Mouse (Mus musculus) G1E-ER4 (cell line): ENCODE data around the gene Aldh3b3. TPM values are rescaled to one million over a fixed set of nuclear protein-coding genes. Genes with fewer than 3 reads are reported as not detected.

Experiments
- GATA1 ChIP-seq: IDR thresholded peaks from one replicate; pipeline ENCODE4 v1.8.0; 2012; ENCODE audit warnings: low read length, inconsistent platforms
- polyA plus RNA-seq: library from polyadenylated mRNA; stranded (reverse); fragments of >175 nt; gene quantifications from 2 replicates; pipeline ENCODE4 v1.2.3, GENCODE M21; 2012

Aldh3b3 gene
- polyA plus RNA-seq, 1 experiment = not detected

DNA sequence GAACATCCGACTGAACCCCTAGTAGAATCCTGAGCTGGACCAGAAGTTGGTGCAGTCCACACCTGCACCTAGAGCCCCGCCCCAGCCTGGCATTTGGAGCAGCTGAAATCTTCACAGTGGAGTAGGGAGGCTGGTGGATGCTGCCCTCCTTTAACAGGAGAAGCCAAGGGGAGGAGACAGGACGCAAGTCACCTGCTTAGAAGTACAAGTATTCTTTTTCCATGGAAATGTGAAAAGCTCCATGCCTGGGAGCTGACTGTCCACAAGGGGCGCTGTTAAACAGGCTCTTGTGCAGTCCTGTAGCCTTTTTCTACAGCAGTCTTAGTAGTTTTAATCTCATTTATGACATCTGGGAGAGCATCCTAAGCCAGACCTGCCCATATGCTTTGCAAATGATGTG is 30.3 kb downstream of the Aldh3b3 start:
- no peak for TF ChIP-seq GATA1

DNA sequence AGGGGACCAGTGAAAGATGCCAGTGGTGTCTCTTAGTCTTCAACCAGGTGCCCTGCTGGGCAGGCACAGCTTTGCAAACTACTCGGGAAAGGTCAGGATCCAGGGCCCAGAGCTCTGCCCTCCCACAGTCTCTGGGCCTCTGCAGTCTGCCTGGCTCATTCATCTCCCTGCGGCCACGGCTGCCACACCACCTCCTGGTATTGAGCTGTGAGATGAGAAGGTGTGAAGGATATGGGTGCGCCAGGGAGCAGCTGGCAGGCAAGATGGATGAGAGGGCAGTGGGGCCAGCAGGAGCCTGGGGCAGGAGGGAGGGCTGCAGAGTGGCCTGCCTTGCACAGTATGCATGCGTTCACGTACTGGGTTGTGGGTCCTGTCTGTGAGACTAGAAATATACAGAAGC is 32.4 kb downstream of the Aldh3b3 start:
- TF ChIP-seq GATA1 = no peak

DNA sequence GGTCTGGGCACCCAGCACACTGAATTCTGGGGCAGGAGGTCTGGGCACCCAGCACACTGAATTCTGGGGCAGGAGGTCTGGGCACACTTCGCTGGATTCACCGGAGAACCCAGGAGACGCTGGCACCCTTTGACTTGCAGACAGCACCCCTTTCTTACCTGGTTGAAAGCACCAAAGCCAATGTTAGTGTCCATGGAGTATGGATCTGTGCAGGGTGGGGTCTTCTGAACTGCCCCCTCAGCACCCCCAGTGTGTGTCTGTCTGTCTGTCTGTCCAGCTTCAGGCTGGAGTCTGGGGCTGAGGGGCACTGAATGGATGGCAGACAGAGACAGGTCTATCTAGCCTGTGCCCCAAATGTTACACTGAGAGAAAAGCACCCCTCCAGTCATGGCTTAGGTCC is 33.1 kb downstream of the Aldh3b3 start:
- no peak for TF ChIP-seq GATA1

DNA sequence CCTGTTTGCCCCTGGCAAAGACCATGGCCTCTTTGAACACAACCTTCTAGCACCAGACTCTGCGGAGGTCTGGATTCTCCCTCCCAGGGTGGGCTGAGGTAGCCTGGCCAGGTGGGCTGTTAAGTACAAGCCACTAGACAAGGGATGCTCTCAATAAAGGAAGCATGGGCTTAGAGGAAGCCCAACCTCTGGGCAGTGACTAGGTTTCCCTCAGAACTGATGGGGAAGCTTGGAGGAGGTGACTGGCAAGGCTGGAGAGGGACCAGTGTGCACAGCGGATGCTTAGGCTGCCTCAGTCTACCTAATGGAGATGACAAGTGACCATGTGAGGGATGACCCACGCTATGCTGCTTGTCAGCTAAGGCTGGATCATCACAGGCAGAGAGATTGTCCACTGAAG is 33.5 kb downstream of the Aldh3b3 start:
- TF ChIP-seq GATA1 = no peak

DNA sequence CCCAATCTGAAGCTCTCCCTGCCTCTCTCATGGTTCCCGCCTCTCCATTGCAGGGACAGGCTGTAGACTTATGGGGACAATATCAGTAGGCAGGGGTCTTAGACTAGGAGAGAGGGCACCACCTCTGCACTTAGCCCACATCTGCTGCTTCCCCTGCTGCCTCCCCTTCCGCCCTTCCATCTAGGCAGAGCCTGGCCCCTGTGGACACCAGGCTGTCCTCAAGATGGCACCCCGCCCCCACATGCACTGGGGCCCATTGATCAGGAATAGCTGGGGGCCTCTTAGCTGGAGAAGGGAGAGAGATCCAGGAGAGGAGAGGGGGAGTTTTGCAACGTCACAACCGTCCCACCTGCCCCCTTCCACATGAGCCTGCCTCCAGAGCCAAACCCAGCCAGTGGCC is 34.0 kb downstream of the Aldh3b3 start, which contains the start of gene Tbx10:
Gene Tbx10, plus strand, starts transcription at position 337 of the 400 bp plus-strand sequence.
- no peak for TF ChIP-seq GATA1

DNA sequence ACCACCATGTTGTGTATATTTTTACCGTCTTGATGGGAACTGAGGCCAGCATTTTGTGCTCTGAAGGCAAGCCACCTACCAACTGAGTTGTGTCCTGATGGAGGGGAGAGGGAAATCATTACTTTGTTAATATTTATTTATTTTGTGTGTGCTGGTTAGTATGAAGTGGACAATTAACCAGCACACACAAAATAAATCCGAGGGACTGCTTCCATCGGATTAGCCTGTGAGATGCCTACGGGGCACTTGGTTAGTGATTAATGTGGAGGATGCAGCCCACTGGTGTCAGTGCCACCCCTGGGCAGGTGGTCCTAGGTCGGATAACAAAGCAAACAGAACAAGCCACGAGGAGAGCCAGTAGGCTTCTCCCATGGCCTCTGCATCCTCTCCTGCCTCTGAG is 36.5 kb downstream of the Aldh3b3 start:
- no peak for TF ChIP-seq GATA1

DNA sequence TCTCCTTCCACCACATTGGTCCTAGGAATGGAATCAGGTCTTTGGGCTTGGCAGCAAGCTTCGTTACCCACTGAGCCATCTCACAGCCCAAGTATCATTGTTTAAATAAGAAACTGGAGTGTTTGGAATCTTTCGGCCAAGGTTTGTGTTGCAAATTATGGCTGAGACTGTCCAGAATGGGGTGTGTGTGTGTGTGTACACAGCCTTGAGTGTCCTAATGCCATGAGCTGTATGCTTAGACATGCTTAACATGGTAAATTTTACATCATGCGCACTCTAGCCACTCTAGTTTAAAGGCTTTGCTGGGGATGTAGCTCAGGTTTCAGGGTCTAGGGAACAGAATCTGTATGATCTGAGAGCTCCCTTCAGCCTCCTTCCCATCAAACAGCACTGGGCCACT is 37.1 kb downstream of the Aldh3b3 start:
- TF ChIP-seq GATA1 = no peak

DNA sequence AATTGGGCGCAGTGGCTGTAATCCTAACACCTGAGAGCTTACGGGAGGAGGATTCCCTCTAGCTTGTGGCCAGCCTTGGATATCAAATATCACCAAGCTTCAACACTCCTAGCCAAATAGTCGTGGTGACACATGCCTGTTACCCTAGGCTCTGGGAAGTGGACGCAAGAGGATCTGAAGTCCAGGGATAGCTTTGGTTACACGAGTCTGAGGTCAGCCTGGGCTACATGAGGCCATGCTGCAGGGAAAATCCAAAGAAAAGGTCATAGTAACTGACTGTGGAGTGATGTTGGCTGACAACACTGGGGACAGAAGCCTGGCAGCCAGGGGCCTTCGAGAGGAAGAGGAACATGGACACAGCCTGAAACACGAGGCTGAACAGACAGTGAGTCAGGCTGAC is 37.7 kb downstream of the Aldh3b3 start:
- TF ChIP-seq GATA1 = no peak

DNA sequence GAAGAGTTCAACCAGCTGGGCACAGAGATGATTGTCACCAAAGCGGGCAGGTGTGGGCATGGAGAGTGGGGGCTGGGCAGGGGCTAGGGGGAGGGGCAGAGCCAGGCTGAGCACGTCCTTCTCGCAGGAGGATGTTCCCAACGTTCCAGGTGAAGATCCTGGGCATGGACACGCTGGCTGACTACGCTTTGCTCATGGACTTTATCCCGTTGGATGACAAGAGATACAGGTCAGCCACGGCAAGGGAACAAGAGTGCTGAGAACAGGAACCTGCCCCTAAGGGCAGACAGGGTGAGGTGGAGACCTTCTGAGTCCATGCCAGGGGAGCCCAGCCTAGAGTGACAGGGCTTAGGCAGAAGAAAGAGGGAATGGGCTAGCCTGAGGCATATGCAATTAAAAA is 38.3 kb downstream of the Aldh3b3 start:
- TF ChIP-seq GATA1 = no peak

DNA sequence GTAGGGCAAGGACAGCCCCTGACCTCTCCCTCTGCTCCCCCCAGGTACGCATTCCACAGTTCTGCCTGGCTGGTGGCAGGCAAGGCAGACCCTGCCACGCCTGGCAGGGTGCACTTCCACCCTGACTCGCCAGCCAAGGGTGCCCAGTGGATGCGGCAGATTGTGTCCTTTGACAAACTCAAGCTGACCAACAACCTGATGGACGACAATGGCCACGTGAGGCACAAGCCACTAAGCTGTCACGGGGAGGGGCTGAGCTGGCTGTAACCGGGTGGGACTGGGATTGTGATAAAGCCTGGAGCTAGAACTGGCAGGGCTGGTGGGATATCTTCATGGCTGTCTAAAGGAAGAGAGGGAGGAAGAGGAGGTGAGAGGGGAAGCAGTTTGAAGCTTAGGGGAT is 38.8 kb downstream of the Aldh3b3 start:
- no peak for TF ChIP-seq GATA1

DNA sequence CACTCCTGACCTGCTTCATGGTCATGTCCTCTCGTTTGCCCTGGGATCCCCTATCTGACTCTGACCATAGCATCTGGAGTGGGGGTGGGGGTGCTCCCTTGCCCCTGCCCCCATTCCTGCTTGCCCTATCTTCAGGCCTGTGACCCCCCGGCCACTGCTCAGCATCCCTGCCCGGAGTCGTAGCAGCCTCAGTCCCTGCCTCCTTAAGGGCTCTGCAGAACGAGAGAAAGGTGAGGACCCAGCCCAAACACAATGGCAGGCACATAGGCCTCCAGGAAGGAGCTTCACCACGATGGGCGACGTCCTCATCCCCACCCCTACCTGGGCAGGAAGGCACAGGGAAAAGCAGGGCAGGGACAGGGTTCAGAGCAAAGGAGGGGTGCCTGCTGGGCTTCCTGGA is 39.9 kb downstream of the Aldh3b3 start:
- TF ChIP-seq GATA1 = no peak

DNA sequence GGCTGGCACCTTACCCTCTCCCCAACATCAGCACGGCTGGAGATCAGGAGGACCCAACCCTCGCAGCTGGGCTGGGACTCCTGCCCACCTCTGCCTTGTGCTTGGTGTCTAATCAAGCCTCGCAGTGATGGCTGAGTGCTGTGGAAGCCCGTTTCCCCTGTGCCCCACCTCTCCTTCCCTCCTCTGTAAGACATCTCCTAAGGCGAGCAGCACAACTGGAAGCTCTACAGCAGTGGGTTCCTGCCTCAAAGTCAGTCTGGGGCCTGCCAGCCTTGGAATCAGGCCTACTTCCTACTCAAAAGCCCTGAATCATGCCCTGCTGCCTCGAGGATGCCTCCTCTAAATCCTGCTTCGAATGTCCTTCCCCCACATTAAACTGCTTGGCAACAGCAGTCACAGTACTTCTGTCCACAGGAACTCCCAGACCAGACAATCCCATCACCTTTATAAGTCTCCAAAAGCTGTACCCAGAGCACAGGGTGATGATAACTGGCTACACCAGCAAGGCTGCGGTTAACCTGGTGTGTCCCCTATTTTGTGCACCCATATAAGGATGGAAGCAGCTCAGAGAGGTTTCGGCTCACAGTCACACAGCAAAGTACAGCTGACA is 40.8 kb downstream of the Aldh3b3 start:
- no peak for TF ChIP-seq GATA1

DNA sequence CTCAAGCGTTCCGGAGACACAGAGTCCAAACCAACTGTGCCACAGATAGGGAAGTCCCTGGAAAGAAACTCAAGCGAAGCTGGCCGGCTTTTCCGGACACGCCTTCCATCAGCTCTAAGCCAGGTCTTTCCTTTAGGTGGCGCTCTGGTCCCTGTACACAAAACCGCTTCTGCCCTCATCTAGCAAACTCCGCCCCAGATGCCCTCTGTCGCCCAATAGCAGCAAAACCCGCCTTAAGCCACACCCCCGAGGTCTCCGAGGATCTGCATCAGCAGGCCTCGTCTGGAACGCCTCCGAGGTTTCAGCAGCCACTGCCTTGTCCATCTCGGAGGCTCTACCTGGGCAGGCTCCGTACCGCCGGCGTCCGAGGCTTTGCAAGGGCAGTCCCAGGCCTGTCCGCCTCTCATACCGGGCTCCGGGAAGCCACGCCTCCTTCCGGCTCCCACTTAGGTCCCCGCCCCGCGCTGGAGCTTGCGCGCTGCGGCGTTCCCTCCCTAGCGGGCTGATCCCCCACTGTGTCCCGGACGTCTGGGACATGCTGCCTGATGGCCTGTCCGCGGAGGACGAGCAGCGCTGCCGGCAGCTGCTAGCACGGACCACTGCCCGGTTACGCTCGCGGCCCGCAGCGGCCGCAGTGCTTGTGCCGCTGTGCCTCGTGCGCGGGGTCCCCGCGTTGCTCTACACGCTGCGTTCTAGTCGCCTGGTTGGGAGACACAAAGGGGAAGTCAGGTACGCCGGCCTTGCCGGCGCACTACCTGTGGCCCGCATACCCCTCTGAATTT is 41.9 kb downstream of the Aldh3b3 start, which contains the start of the genes Nudt8 and Gm49405:
Gene Nudt8, plus strand, starts transcription at position 462 of the 782 bp plus-strand sequence.
Gene Gm49405, plus strand, starts transcription at position 508 of the 782 bp plus-strand sequence.
- no peak for TF ChIP-seq GATA1

DNA sequence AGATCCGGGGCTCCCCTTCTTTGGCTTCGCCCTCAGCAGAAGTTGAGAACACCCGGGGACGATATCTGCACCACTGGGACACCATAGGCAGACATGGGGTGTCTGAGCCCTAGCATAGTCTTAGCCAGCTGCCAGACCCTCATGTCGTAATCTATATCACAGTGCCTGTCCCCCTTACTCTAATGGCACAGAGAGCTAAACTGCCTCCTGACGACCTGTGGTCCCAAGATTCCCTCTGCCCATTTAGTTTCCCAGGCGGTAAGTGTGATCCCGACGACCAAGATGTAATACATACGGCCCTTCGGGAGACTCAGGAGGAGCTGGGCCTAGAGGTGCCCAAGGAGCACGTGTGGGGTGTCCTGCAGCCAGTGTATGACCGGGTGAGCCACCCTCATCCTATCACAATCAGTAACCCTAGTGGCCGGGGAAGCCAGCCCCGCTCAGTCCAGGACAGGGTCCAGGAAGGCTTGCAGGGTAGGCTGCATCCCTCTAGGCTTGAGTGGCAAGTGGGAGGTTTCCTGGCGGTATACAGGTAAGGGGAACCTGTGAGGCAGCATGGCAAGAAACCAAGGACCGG is 42.6 kb downstream of the Aldh3b3 start:
- TF ChIP-seq GATA1 = no peak

DNA sequence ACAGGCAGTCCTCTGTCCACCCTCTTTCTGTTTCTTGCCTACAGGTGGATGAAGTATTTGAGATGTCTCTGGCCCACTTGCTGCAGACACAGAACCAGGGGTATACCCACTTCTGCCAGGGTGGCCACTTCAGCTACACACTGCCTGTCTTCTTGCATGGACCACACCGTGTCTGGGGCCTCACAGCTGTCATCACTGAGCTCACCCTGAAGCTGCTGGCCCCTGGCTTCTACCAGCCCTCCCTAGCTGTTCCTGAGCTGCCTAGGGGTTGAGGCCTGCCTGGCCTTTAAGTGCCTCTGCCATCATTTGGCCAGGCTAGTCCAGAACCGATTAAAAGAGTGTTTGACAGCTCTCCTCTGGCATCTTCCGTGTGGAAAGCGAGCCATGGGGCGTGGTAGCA is 43.3 kb downstream of the Aldh3b3 start:
- no peak for TF ChIP-seq GATA1

DNA sequence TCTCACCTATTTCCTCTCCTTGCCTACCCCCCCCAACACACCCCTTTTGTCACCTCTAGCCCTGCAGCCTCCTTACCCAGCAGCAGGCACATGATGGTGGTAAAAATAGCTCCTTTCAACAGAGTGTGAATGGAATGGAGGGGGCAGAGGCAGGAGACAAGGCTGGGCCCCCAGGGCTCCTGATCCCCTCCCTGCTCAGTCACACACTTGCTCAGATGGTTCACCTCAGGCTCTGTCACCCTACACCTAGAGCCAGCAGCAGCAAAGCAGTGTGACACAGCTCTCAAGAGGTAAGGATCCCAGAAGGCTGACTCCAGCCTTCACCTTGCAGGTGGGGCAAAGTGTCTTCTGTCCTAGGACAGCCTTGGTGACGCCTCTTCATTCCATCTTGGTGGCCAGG is 44.7 kb downstream of the Aldh3b3 start, which contains the start of gene Doc2g:
Gene Doc2g, plus strand, starts transcription at position 202 of the 400 bp plus-strand sequence.
- no peak for TF ChIP-seq GATA1
